Mouse (Mus musculus) liver, adult 2 months (tissue): Measurements from ENCODE around the gene Nrp2.

Source experiments
- CTCF ChIP-seq: fragments of 200-500 bp; IDR thresholded peaks from 2 replicates; pipeline ENCODE4 v1.5.1; 2011; ENCODE audit warnings: low read depth, low read length, control low read depth
- POLR2A ChIP-seq: fragments of 200-500 bp; IDR thresholded peaks from 2 replicates; pipeline ENCODE4 v1.6.1; 2011; ENCODE audit warnings: low read length, control low read depth; ENCODE audit not compliant: insufficient read depth; ENCODE audit errors: extremely low read depth

- TF ChIP-seq CTCF (no peak), POLR2A (no peak)
Measured at GRCm38 (mm10) chr1:62750408-62751008, 47.4 kb downstream of the Nrp2 start.
